Mouse (Mus musculus) hindbrain, embryonic 10.5 days (tissue): ENCODE measurements around the gene Hspb8. TPM values are rescaled to one million over a fixed set of nuclear protein-coding genes. Genes with fewer than 3 reads are reported as not detected.

ENCODE experiments used
- DNase-seq: peaks from one replicate; pipeline ENCODE4 v3.0.0-alpha.2; 2017; ENCODE audit warnings: low spot score
- H3K27ac ChIP-seq: fragments of 300-500 bp; sonication (generic); 2 replicates; pipeline ENCODE4 v1.5.1; 2016; ENCODE audit warnings: mild to moderate bottlenecking, moderate library complexity
- H3K27me3 ChIP-seq: fragments of 300-500 bp; sonication (generic); 2 replicates; pipeline ENCODE4 v1.6.1; 2016; ENCODE audit warnings: mild to moderate bottlenecking; ENCODE audit not compliant: poor library complexity, insufficient read depth, severe bottlenecking
- H3K36me3 ChIP-seq: fragments of 300-500 bp; sonication (generic); 2 replicates; pipeline ENCODE4 v1.6.1; 2016; ENCODE audit warnings: mild to moderate bottlenecking, moderate library complexity
- H3K4me1 ChIP-seq: fragments of 300-500 bp; sonication (generic); replicated peaks from 2 replicates; pipeline ENCODE4 v1.6.1; 2016; ENCODE audit warnings: mild to moderate bottlenecking
- H3K4me3 ChIP-seq: fragments of 300-500 bp; sonication (generic); 2 replicates; pipeline ENCODE4 v1.5.1; 2016; ENCODE audit warnings: mild to moderate bottlenecking, moderate library complexity
- H3K9me3 ChIP-seq: fragments of 300-500 bp; sonication (generic); 2 replicates; pipeline ENCODE4 v1.6.1; 2016; ENCODE audit warnings: mild to moderate bottlenecking, moderate library complexity
- WGBS: fragments of 180-500 bp; shearing (Covaris S2); methylation state at CpG from one replicate; pipeline ENCODE4 v1.1.7; 2016; 5-methylcytosine and 5-hydroxymethylcytosine counted together
- polyA plus RNA-seq: library from polyadenylated mRNA; unstranded; fragments of >200 nt; fragmentation: Nextera tagmentation; extraction: Ambion mirVana; gene quantifications from 2 replicates; pipeline ENCODE4 v1.2.1, GENCODE M21; 2016

The Hspb8 gene
- 7.3 and 9.7 TPM in 2 replicates for polyA plus RNA-seq

DNA sequence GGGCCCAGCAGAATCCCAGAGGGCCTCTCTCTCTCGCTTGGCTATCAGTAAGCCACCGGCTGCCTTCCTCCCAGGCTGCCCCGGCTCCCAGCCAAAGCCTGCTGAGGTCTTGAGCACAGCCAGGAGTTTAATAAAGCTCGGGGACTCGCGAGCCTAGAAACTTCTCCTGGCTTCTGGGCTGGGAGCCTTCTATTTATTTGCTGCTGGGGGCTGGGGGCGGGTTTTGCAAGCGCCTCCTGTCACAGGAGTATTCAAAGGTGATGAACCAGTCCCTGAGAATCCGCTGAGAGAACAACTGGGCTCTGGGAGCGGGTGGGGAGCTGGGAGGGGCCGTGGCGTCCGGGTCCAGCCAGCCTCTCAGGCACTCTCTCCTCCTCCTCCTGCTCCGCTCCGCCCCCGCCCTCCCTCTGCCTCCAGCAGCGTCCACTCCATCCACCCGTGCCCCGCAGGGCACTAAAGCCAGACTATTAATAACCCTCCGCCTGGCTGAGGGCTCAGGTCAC, at the start of gene Hspb8:
Gene Hspb8, minus strand, starts transcription at position 166 of the 503 bp plus-strand sequence.
- no peaks in the 10 kb centered on the region for H3K36me3 ChIP-seq
- H3K9me3 ChIP-seq, result no peaks in the 10 kb centered on the region
- under 1% methylated on average over 20 of the region's 20 CpGs for WGBS
- peak within 1 kb of the TSS; percentile 78 for H3K27ac ChIP-seq
- peak; percentile 70 for DNase-seq
- peaks cover 23% of the 10 kb centered on the region for H3K27me3 ChIP-seq
- H3K4me1 ChIP-seq, result peaks cover 46% of the 10 kb centered on the region
- H3K4me3 ChIP-seq, result peak within 1 kb of the TSS; percentile 50

GRCm38 (mm10) chr5:116461354-116462042, 38.8 kb upstream of the Hspb8 start:
- Histone ChIP-seq H3K36me3 (peaks cover 53% of the 10 kb centered on the region), H3K4me3 (no peak overlapping the region), H3K9me3 (peaks cover 9% of the 10 kb centered on the region), H3K27me3 (no peaks in the 10 kb centered on the region), H3K27ac (no peak overlapping the region), H3K4me1 (peaks cover 19% of the 10 kb centered on the region)
- whole genome bisulfite sequencing, result 57% methylated on average over 11 of the region's 11 CpGs
- peak; percentile 31 for DNase-seq

DNA sequence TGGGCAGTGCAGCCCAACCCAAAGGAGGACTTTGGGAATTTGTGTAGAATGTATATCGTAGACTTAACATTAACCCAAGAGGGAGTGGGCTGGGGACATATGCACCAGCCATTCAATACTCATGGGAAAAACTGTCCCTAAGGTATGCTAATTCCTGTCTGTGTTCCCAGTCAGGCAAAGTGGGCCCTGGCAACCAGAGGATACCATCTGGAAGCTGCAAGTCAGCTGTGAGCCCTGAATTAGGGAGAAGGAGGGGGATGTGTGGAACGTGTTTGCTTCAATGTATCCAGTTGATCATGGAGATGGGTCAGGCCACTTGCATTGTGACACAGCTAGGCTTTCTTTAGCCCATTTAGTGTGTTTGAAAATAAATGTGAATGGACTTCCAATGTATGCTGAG, 37.3 kb upstream of the Hspb8 start:
- no peak for DNase-seq
- peaks cover 45% of the 10 kb centered on the region for H3K36me3 ChIP-seq
- no peak overlapping the region for H3K27ac ChIP-seq
- WGBS, result 69% methylated on average over 2 of the region's 2 CpGs
- no peak overlapping the region for H3K4me3 ChIP-seq
- no peaks in the 10 kb centered on the region for H3K9me3 ChIP-seq
- H3K27me3 ChIP-seq, result peaks cover 3% of the 10 kb centered on the region; the same call in 1 of the 2 replicates
- H3K4me1 ChIP-seq, result peaks cover 20% of the 10 kb centered on the region

DNA sequence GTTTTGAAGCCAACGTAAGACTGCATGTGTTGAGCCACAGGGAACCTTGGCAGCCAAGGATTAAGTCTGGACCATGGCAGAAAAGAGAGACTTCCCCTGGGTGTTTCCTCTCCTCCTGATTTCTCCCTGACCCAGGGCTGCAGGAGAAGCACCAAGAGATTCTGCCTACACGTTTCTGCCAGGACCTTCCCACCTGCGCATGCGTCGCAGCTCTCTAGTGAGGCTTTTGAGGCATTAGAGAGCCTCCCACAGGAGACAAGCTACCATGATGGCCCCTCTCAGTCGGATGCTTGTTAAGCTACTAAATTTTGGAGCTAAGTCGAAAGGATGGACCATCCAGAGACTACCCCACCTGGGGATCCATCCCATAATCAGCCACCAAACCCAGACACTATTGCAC, 35.1 kb upstream of the Hspb8 start:
- peaks cover 10% of the 10 kb centered on the region for H3K27me3 ChIP-seq
- DNase-seq, result no peak
- 80% methylated on average over 7 of the region's 7 CpGs for WGBS
- no peak overlapping the region for H3K27ac ChIP-seq
- H3K36me3 ChIP-seq, result peaks cover 34% of the 10 kb centered on the region
- H3K9me3 ChIP-seq, result no peaks in the 10 kb centered on the region
- H3K4me3 ChIP-seq, result no peak overlapping the region
- H3K4me1 ChIP-seq, result peaks cover 26% of the 10 kb centered on the region

DNA sequence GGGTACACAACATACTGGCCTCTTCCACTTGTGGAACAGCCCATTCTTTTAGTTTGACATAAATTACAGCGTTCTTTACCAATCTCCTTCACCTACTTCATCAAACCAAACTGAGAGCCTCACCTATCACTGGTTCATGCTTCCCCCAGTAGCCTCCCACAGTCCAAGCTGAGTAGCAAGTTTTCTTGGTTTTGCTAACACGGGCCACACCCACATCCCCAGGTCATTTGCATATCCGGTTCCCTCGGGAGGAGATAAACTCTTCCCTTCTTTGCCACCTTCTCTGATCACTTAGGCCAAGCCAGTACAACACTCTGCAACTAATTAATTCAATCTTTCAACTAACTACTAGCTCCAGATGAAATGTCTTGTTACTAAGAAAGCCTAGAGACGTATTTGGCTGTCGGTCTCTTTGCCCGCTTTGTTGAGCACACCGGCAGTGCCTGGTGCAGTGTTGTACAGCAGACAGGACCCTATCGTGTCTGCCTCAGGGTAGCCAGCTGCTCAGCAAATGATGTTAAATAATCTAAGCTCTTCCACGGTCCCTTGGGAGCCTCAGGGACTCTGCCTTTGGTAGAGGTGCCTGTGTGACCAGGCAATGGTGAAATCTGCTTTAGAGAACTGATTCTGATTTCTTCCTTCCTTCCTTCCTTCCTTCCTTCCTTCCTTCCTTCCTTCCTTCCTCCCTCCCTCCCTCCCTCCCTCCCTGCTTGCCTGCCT, 34.3 kb upstream of the Hspb8 start:
- DNase-seq, result no peak
- H3K36me3 ChIP-seq, result peaks cover 40% of the 10 kb centered on the region
- H3K4me1 ChIP-seq, result peaks cover 26% of the 10 kb centered on the region
- H3K9me3 ChIP-seq, result no peaks in the 10 kb centered on the region
- 37% methylated on average over 10 of the region's 10 CpGs for WGBS
- H3K27me3 ChIP-seq, result peaks cover 10% of the 10 kb centered on the region
- H3K27ac ChIP-seq, result no peak overlapping the region
- H3K4me3 ChIP-seq, result no peak overlapping the region

DNA sequence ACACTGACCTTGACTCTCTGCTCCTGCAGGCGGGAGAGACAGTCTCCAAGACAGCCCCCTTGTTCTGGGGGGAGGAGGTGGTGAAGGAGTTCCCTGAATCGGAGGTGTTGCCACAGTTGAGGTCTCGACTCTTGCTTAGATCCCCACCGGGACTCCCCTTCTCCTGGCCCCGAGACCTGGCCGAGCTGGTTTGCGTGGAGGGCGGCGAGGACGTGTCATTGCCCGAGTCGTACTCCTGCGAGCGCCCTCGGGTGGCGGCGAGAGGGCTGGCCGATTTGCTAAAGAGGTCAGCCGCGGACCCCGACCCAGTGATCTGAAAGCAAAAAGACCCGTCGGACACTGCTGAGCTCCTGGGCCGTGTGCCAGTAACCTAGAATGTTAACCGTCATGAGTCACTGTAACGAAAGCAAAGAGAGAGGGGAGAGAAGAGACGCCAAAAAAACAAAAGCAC, 30.8 kb upstream of the Hspb8 start:
- H3K4me3 ChIP-seq, result peak overlapping the region; percentile 42
- WGBS, result 3% methylated on average over 27 of the region's 27 CpGs
- peak; percentile 72 for DNase-seq
- H3K27ac ChIP-seq, result no peak overlapping the region
- no peaks in the 10 kb centered on the region for H3K9me3 ChIP-seq
- peaks cover 30% of the 10 kb centered on the region for H3K27me3 ChIP-seq
- H3K4me1 ChIP-seq, result peaks cover 25% of the 10 kb centered on the region
- peaks cover 50% of the 10 kb centered on the region for H3K36me3 ChIP-seq

DNA sequence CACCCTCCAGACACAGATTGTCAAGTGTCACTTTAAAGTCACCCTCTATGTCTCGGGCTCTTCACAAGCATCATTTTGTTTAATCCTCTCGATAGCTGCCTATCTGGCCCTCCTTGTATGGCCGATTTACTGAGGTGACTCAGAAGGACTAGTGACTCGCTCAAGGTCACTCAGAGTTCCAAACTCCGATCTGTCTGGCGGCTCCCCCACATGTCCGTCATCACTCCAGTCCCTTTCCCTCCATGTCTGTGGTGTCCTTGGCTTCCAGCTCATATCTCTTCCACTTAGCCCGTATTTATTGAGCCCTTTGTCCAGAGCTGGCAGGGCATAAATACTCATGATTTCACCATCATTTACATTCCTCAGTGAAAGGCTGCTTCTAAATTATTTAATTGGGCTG, 28.2 kb upstream of the Hspb8 start:
- Histone ChIP-seq H3K4me3 (no peak overlapping the region), H3K27me3 (peaks cover 52% of the 10 kb centered on the region), H3K9me3 (no peaks in the 10 kb centered on the region), H3K27ac (no peak overlapping the region), H3K4me1 (peaks cover 34% of the 10 kb centered on the region), H3K36me3 (peaks cover 57% of the 10 kb centered on the region)
- no peak for DNase-seq
- 89% methylated on average over 8 of the region's 8 CpGs for WGBS

GRCm38 (mm10) chr5:116449522-116450225, 27.0 kb upstream of the Hspb8 start:
- H3K36me3 ChIP-seq, result peaks cover 62% of the 10 kb centered on the region
- H3K4me3 ChIP-seq, result no peak overlapping the region
- WGBS, result 63% methylated on average over 8 of the region's 8 CpGs
- H3K9me3 ChIP-seq, result no peaks in the 10 kb centered on the region
- H3K4me1 ChIP-seq, result peaks cover 41% of the 10 kb centered on the region
- peaks cover 50% of the 10 kb centered on the region for H3K27me3 ChIP-seq
- DNase-seq, result no peak
- H3K27ac ChIP-seq, result no peak overlapping the region

DNA sequence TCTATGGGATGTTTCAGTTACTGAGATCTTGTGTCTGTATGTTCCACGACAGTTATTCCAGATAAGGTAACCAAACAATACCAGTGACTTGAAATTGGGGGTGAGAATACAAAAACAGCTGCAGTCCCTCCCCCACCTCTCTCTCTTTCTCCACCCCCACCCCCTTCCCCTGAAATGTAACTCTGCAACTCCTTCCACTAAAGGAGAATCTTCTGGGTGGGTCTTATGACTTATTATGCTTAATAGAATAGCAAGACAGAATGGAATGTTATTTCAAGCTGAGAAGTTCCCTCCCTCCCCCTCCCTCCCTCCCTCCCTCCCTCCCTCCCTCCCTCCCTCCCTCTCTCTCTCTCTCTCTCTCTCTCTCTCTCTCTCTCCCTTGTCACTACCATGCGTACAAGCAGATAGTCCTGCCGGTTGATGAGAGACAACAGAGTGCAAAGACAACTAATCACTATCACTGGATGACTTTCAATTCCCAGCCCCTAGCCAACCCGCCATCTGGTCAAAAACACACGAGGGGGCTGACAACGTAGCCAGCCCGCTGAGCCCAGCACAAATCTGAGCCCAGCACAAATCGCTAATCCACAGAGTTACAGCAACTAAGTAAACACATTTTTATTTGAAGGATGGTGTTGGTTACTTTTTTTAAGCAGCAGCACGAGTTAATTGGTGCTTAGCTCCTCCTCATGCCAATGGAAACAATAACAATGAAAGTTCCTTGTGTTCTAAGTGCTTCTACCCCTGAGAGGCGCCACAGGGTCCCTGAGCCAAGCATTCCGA, 25.9 kb upstream of the Hspb8 start:
- Histone ChIP-seq H3K9me3 (no peaks in the 10 kb centered on the region), H3K4me1 (peaks cover 45% of the 10 kb centered on the region), H3K27me3 (peaks cover 56% of the 10 kb centered on the region), H3K36me3 (peaks cover 71% of the 10 kb centered on the region), H3K27ac (no peak overlapping the region), H3K4me3 (no peak overlapping the region)
- 12% methylated on average over 11 of the region's 11 CpGs for WGBS
- no peak for DNase-seq

GRCm38 (mm10) chr5:116447821-116448350, 25.2 kb upstream of the Hspb8 start:
- Histone ChIP-seq H3K36me3 (peaks cover 73% of the 10 kb centered on the region), H3K27me3 (peaks cover 59% of the 10 kb centered on the region), H3K4me3 (no peak overlapping the region)

DNA sequence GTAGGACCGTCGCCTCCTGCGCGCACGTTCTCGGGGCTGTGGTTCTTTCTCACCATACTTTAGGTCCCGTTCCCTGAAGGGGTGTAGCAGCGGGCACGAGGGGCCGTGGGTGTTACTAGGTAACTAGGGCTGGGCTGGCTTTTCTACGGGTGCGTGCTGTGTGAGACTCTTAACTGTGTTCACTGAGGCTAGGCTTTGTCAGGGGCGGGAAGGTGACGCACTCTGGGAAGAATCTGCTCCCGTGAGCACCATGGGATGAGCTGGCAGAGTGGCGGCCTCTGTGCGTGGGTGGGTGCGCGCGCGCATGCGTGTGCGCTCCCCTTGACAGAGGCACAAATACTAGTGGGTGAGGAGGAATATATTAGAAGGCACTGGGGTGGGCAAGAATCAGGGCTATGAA, 23.9 kb upstream of the Hspb8 start:
- peaks cover 40% of the 10 kb centered on the region for H3K4me1 ChIP-seq
- 42% methylated on average over 23 of the region's 23 CpGs for WGBS
- peaks cover 59% of the 10 kb centered on the region for H3K27me3 ChIP-seq
- no peak for DNase-seq
- H3K4me3 ChIP-seq, result no peak overlapping the region
- H3K36me3 ChIP-seq, result peaks cover 73% of the 10 kb centered on the region
- H3K9me3 ChIP-seq, result no peaks in the 10 kb centered on the region
- no peak overlapping the region for H3K27ac ChIP-seq

More at GRCm38 (mm10) chr5:116447821-116448350, 25.2 kb upstream of the Hspb8 start:
- H3K9me3 ChIP-seq, result no peaks in the 10 kb centered on the region
- no peak overlapping the region for H3K27ac ChIP-seq
- 43% methylated on average over 11 of the region's 11 CpGs for WGBS
- H3K4me1 ChIP-seq, result peaks cover 40% of the 10 kb centered on the region
- DNase-seq, result no peak
